In genomic region chr2:71303221-71303620, GRCm38 (mm10) we compare ENCODE assay signal across 10 mouse cellular contexts.
DNase-seq lines count a peak whose midpoint lies in the region; ATAC-seq lines count a peak whose summit lies in the region.
"Had no signal": no experiment of that assay in that cellular context is flagged by ENCODE, and none has a peak within 500 bp of the region (broad histone marks: within the 10 kb centered on the region; RNA-seq: fewer than 3 reads in every experiment).

No protein-coding gene starts in this region.

- H3K9ac ChIP-seq in embryonic facial prominence, embryonic 14.5 days (ENCODE audit: low read depth, low read length): no peak overlapping the region
- no peak overlapping the region for H3K9ac ChIP-seq in hindbrain, embryonic 14.5 days
- H3K9ac ChIP-seq: neural tube, embryonic 12.5 days had no signal

- no peaks in the 10 kb centered on the region for H3K9me3 ChIP-seq in embryonic facial prominence, embryonic 14.5 days (ENCODE audit: control insufficient read depth, low read length)
- no peaks in the 10 kb centered on the region for H3K9me3 ChIP-seq in embryonic facial prominence, embryonic 10.5 days
- H3K9me3 ChIP-seq in hindbrain, embryonic 14.5 days (ENCODE audit: control insufficient read depth, low read length): no peaks in the 10 kb centered on the region
- H3K9me3 ChIP-seq: neural tube, embryonic 12.5 days had no signal

- H3K4me2 ChIP-seq in embryonic facial prominence, embryonic 14.5 days (ENCODE audit: low read depth, low read length): no peak overlapping the region
- H3K4me2 ChIP-seq in hindbrain, embryonic 14.5 days (replicated peaks): no peak overlapping the region
- H3K4me2 ChIP-seq: neural tube, embryonic 12.5 days had no signal

- no peak overlapping the region for H3K4me3 ChIP-seq in embryonic facial prominence, embryonic 14.5 days (ENCODE audit: low read depth, low read length)
- H3K4me3 ChIP-seq in embryonic facial prominence, embryonic 10.5 days: no peak overlapping the region
- H3K4me3 ChIP-seq in hindbrain, embryonic 14.5 days (replicated peaks; ENCODE audit: low read length): no peak overlapping the region
- H3K4me3 ChIP-seq: neural tube, embryonic 12.5 days had no signal

- no peaks in the 10 kb centered on the region for H3K4me1 ChIP-seq in embryonic facial prominence, embryonic 14.5 days (ENCODE audit: control insufficient read depth, insufficient read depth, low read length)
- peaks cover 43% of the 10 kb centered on the region for H3K4me1 ChIP-seq in embryonic facial prominence, embryonic 10.5 days
- no peaks in the 10 kb centered on the region for H3K4me1 ChIP-seq in hindbrain, embryonic 14.5 days (replicated peaks; ENCODE audit: control insufficient read depth, insufficient read depth, low read length)
- H3K4me1 ChIP-seq: neural tube, embryonic 12.5 days had no signal

- 0 out of 2 replicates have a peak, but pooled peaks have one; percentile 33 for ATAC-seq in embryonic facial prominence, embryonic 14.5 days (ENCODE audit: low read depth)
- ATAC-seq in hindbrain, embryonic 14.5 days (ENCODE audit: low FRiP score): peak; percentile 40; the same call in 1 of the 2 replicates

- peak; percentile 70 for DNase-seq in embryonic facial prominence, embryonic 14.5 days (ENCODE audit: low spot score)
- no peak for DNase-seq in embryonic facial prominence, embryonic 10.5 days (ENCODE audit: low spot score)
- peak; percentile 28 to 40 for DNase-seq in kidney, adult 8-10 months
- DNase-seq in kidney, adult 11 months: no peak
- peak; percentile 15 for DNase-seq in 3T3-L1 (ENCODE audit: low read depth, low spot score)
- DNase-seq in hindbrain, embryonic 14.5 days (ENCODE audit: low spot score): peak; percentile 47
- no peak for DNase-seq in right cerebral cortex, adult 2 months (ENCODE audit: low spot score in 2 of 2)
- DNase-seq in layer of hippocampus, postnatal 25 days (ENCODE audit: extremely low spot score in 1 of 2, low spot score in 1 of 2): no peak
- DNase-seq: thymus, adult 2 months had no signal

- peaks cover 10% of the 10 kb centered on the region for H3K36me3 ChIP-seq in embryonic facial prominence, embryonic 14.5 days (ENCODE audit: control insufficient read depth, insufficient read depth, low read length)
- H3K36me3 ChIP-seq in embryonic facial prominence, embryonic 10.5 days (replicated peaks): peaks cover 11% of the 10 kb centered on the region
- peaks cover 21% of the 10 kb centered on the region for H3K36me3 ChIP-seq in hindbrain, embryonic 14.5 days (replicated peaks; ENCODE audit: control insufficient read depth, insufficient read depth)

- no peaks in the 10 kb centered on the region for H3K27me3 ChIP-seq in embryonic facial prominence, embryonic 14.5 days (replicated peaks; ENCODE audit: control insufficient read depth, insufficient read depth, low read length)
- no peaks in the 10 kb centered on the region for H3K27me3 ChIP-seq in embryonic facial prominence, embryonic 10.5 days (replicated peaks; ENCODE audit: low read depth, poor library complexity, severe bottlenecking)
- no peaks in the 10 kb centered on the region for H3K27me3 ChIP-seq in hindbrain, embryonic 14.5 days (ENCODE audit: control insufficient read depth, insufficient read depth, low read length)
- H3K27me3 ChIP-seq: neural tube, embryonic 12.5 days had no signal

- H3K27ac ChIP-seq in embryonic facial prominence, embryonic 14.5 days (replicated peaks; ENCODE audit: low read depth, low read length): no peak overlapping the region
- no peak overlapping the region for H3K27ac ChIP-seq in embryonic facial prominence, embryonic 10.5 days (replicated peaks)
- H3K27ac ChIP-seq in hindbrain, embryonic 14.5 days: no peak overlapping the region
- H3K27ac ChIP-seq: neural tube, embryonic 12.5 days had no signal

Comparison
In these comparisons a context has a peak if more than half of its experiments do, and no peak if none do; other contexts are left out.
1. DNase-seq: peak in embryonic facial prominence, embryonic 14.5 days (single experiment), kidney, adult 8-10 months (2 of 2), 3T3-L1 (single experiment) and hindbrain, embryonic 14.5 days (single experiment); none in embryonic facial prominence, embryonic 10.5 days (single experiment), kidney, adult 11 months (single experiment), right cerebral cortex, adult 2 months (0 of 2) and layer of hippocampus, postnatal 25 days (0 of 2).